Mouse (Mus musculus) A20 (cell line): ENCODE measurements around the gene Mettl7b.
"Not testable (repeated sequence)": the region's sequence is repeated elsewhere in the genome, so short reads cannot be mapped to it uniquely, and the experiment has no call there.

Experiments used
- DNase-seq: peaks from one replicate; pipeline ENCODE4 v3.0.0-alpha.2; 2011; ENCODE audit warnings: low read depth, low spot score

Gene Mettl7b

DNA sequence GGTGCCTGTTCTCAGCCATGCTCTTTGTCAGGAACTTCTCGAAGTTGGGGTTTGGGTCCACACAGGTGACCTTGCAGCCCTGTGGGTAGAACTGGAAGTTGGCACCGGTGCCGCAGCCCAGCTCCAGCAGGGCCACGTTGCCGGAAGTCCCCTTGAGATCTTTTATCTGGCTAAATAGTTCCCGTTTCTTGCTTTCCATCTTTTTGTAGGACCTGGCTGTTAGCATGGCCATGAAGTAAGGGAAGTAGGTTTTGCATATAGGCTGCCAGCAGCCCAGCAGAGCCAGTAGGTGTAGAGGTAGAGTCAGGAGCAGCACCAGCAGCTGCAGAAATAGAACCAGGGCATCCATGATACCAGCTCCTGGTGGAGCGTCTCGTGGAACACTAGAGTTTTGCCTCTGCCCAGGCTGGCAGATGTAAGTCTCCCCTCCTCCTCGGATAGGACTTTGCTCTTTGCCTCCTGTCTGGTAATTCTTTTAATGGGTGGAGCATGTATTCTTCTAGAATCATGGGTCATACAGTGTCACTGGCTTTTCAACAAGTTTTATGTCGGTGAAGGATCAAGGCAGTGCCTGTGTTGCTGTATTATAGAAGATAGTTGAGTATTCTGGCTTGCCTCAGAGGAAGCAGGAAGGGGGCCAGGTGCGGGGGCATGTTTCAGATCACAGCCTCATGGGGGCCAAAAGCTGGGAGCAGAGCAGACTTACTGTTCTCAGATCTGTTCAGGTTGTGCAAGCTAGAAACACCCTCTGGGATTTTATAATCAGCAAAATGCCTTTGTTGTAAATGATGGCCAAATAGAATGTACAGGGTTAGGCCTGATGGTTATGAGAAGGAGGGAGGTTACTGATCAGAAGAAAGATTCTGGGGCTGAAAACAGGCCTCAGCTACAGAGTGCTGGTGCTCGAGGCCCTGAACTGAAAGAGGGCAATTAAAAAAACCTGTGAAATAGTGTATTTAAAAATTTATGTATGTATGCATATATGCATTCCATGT lies at the start of gene Mettl7b:
Gene Mettl7b (minus strand): TSS at position 399 of the 995 bp plus-strand sequence.
- no peak for DNase-seq

DNA sequence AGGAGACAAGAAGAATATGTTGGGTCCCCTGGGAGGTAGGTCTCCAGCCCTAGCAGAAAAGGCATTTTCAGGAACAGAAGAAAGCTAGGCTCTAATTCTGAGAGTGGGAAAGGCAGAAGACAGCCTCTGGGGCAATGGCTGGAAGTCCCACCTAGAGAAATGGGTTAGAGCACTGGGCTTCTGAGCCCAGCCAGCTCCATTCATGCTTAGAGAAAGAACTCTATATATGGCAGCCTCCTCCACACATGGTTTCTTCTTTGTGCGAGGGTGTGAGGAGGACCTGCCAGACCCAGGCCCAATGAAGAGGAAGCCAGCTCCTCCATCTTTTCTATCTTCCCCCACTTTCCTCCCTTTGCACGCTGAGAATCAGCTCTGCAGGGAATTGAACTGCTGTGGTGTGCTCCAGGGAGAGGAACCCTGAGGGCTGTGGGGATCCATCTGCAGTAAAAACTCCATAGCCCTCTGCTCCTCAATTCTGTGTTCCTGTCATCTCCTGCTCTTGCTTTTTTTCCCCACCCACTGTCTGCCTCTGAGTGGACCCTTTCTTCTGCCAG lies 49.6 kb upstream of the Mettl7b start, which contains the start of gene Olfr763:
Gene Olfr763 (plus strand): TSS at position 504 of the 554 bp plus-strand sequence.
- no peak for DNase-seq

DNA sequence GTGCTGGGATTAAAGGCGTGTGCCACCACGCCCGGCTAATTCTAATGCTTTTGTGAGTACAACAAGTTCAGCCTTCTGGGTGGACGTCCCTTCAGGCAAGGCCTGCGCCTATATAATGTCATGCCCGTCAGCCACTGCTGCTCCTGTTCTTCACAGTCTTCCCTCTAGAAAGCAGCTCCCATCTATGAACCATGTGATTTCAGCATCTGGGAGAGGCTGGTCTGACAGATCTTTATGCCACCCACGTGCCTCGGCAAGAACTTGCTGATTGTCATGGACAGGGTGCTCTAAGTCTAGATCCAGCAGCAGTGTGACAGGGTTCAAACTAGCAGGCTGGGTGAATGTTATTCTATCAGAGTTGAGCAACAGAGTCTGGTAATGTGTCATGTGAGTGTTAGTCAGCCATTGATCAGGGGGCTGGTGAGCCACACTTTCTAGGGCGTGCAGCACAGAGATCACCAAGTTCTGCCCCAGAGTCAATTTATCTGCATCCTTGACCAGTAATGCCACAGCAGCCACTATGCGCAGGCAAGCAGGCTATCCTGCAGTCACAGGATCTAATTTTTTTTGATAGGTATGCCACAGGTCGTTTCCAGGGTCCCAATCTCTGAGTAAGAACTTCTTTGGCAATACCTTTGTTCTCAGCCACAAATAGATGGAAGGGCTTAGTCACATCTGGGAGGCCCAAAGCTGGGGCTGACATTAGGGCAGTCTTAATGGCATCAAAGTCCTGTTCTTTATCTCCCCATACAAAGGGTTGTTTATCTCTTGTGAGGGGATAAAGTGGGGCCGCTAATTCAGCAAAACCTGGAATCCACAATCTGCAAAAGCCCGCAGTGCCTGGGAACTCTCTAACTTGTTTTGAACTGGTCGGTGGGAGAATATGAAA lies 43.5 kb upstream of the Mettl7b start:
- DNase-seq: no peak

DNA sequence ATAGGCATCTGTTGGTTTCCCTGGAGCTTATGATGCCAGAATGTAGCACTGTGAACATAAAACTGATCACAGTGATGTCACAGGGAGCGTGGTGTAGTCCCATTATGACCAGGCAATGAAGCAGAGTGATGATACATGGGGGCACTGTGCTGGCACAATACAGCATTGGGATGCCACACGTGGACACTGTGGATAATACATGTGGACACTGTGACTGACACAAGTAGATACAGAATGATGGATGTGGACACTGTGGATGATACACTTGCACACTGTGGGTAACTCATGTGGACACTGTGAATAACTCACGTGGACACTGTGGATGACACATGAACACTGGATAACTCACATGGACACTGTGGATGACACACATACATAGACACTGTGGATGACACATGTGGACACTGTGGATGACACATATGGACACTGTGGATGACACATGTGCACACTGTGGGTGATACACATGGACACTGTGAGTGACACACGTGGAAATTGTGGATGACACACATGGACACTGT lies 35.8 kb upstream of the Mettl7b start:
- no peak for DNase-seq

DNA sequence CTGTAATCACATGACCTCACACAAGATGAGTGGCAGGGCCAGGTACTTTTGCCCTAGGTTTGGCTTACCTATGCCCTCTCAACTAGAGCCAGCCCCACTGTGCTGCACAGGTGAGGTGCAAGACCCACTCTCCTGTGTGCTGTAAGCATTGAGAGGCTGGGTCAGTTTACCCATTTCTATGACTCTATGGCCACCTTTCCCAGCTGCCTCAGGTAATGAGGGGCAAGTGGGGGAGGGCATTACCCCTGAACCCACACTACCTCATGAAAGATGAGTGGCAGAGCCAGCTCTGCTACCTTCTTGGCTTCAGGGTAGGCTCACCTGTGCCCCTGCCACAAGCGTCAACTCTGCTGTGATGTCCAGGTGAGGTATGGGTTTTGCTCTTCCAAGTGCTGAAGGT lies 35.0 kb upstream of the Mettl7b start:
- DNase-seq: no peak

DNA sequence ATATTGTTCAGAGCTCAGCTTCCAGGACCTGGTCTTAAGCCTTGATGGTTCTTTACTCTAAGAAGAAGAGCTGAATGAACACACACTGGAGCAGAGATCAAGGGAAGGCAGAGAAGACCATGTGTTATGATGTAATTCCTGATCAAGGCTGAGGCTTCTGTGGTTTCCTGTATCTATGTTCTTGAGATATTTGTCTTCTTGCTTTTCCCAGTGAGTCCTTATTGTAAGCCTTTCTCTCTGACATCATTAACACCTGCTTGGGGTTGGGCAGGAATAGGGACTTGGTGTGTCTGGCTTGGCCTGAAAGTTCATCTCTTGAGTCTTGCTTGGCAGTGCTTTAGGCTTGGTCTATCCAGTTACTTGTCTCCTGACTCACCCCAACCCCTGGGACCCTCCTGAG lies 30.2 kb upstream of the Mettl7b start:
- DNase-seq: no peak

DNA sequence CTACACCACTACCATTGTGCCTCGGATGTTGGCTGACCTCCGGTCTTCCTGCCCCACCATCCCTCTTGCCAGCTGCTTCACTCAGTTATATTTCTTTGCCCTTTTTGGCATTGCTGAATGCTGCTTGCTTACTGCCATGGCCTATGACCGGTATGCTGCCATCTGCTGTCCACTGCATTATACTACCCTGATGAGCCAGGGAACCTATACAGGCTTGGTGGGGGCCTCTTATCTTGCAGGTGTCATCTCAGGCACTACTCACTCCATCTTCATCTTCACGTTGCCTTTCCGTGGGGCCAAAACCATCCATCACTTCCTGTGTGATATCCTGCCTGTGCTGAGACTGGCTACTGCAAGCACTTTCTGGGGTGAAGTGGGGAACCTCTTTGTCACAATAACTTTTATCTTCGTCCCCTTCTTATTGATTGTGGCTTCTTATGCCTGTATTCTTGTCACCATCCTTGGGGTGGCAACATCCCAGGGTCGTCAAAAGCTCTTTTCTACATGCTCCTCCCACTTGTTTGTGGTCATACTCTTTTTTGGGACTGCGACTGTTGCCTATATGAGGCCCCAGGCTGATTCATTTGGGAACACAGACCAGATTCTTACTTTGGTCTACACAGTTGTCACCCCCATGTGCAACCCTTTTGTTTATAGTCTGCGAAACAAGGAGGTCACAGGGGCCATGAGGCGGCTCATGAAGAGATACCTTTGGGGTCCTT lies 29.5 kb upstream of the Mettl7b start:
- not testable (repeated sequence) for DNase-seq

DNA sequence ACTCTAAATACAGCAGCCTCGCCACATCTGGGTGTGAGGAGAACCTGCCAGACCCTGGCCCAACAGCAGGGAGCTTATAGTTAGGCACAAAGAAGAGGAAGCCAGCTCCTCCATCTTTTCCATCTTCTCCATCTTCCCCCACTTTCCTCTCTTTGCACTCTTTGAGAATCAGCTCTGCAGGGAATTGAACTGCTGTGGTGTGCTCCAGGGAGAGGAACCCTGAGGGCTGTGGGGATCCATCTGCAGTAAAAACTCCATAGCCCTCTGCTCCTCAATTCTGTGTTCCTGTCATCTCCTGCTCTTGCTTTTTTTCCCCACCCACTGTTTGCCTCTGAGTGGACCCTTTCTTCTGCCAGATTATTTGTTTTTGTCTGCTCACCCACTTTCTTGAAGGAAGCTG lies 28.3 kb upstream of the Mettl7b start, which contains the start of gene Olfr9:
Gene Olfr9 (plus strand): TSS at position 301 of the 400 bp plus-strand sequence.
- DNase-seq: not testable (repeated sequence)

DNA sequence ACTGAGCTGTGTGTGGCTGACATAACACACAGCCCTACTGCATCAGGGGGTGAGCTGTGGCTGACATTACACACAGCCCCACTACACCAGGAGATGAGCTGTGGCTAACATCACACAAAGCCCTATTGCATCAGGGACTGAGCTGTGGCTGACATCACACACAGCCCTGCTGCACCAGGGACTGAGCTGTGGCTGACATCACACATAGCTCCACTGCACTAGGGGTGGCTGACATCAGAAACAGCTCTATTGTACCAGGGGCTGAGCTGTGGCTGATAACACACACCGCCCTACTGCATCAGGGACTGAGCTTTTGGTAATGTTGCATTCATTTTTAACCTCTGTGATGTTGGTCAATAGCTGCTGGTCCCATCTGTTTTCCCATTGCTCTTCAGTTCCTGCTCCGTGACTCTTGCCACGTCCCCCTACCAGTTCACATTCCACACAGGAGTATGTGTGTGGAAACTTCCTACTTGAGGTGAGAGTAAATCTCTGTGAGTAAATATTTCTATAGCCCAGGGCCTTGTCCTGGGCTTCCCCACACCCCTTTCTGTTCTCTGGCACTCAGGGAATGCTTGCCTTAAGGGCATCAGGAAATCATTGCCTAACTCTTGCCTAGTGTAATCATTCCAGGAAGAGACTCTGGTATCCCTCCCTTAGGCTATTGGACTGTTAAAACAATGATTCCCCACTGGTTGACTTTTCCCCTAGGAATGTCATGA lies 20.0 kb upstream of the Mettl7b start:
- DNase-seq: no peak

DNA sequence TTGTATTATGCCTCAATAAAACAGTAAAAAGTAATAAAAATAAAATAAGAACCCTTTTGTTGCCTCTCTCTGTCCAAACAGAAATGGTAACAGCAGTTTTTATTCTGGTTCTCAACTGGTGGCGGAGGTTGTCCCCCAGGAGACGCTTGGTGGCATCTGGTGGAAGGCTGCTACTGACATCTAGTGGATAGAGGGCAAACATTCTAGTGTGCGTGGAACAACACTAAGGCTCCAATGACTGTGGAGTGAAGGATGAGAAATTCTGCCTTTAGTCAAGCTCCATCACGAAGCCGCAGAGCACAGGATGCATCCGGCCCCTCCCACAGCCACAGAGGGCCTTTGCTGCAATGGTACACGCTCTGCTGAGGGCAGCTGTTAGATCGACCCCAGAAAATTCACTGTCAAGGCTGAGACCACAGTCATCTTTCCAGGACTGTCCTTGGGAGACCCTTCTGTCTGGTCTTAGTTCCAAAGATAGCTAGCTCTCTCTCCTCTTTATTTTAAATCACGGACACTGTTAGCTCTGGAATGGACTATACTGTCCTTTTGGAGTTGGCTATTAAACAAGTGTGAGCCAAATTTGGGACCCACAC lies 16.8 kb upstream of the Mettl7b start:
- peak; percentile 43 for DNase-seq

DNA sequence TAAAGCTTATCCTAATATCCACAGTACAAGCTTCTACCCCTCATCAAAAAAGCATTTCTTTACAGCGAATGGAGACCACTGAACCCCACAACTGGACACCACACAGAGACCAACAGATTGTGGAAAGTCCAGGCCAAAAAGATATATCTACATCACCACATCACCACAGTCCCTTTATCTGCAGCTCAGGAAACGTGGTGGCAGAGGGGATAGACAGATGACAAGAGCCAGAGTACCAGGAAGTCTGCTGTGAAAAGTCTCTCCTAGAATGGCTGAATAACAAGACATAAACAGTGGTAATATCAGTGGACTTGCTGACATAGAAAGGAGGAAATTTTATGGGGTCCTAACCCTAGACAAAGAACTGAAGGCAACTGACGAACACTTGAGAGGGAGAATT lies 15.6 kb upstream of the Mettl7b start:
- no peak for DNase-seq

DNA sequence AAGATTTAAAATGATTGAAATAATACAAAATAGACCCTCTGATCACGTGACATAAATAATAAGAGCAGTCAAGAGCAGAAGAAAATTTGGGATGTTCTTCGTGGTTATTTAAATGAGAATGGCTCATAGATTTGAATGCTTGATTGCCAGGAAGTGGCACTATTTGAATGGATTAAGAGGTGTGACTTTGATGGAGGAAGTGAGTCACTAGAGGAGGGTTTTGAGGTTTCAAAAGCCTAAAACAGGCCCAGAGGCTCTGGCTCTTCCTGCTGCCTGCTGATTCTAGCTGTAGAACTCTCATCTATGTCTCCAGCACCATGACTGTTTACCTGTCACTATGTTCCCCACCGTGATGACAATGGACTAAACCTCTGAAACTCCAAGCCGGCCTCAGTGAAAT lies 12.1 kb upstream of the Mettl7b start:
- DNase-seq: no peak

DNA sequence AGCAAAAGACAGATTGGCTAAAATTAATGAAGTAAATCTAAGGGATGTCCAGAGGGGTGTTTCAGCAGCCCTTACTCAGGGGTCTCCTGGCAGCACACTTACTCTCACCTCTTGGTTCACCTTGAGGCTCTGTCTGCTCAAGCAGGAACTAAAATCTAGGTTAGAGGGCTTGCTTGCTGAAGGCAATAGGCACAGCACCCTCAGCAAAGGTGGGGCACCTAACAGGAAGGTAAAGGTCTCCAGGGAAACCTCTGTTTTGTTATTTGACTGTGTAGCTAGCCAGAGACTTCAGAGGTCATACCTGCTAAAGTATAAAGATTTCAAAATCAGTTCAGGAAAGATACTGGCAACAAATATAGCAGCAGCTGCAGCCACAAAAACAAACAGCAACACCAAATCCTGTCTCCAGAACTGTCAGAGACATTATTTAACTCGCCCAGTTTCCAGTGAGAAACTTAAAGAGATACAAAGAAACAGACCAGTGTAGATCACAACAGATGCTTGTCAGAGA lies 10.0 kb upstream of the Mettl7b start:
- peak; percentile 40 for DNase-seq

DNA sequence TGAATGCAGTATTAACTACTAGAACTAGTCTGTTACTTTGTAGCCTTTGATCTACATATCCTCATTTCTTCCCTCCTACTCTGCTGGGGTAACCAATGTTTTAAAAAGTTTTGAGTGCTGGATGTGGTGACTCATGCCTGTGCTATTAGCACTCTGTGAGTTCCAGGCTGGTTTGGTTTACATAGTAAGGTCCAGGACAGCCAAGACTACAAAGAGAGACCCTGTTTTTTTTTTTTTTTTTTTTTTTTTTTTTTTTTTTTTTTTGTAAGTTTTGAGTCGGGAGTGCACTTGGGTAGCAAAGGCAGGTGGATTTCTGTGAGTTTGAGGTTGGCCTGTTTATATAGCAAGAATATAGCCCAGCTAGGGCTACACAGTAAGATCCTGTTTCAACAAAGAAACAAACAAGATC lies 7.6 kb upstream of the Mettl7b start:
- DNase-seq: no peak

DNA sequence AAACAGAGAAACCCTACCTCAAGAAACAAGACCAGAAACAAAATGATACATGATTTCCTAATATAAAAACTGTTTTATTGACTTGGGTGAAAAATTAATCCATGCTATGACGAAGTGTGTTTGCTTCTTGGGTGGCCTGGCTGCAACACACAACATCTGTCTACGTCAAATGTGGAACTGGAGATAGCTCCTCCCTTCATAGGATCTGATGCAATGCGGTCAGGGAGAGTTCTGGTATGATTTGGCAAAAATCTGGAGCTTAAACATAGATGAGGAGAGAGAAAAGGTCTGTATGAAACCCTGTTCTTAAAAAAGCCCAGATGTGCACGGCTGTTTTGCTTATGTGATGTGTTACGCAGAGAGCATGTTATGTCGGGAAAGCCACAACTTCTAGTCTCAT lies 5.1 kb upstream of the Mettl7b start:
- no peak for DNase-seq

DNA sequence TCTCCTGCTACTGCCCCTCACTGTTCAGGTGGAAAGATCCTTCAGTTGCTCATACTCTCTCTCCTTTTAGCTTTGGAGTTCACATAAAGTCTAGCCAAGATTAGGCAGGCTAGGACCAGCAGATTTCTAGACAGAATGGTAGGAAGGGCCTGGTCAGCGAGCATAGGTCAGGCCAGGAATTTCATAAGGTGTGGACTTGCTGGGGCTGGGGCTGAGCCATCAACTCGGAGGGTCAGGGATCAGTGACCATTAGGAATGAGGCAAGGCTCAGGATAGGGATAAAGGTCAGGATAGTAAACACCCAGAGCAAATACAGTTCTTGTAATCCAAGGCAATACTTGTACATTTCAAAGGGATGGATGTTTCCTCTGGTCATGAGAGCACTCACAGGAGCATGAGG lies 4.2 kb upstream of the Mettl7b start:
- no peak for DNase-seq

DNA sequence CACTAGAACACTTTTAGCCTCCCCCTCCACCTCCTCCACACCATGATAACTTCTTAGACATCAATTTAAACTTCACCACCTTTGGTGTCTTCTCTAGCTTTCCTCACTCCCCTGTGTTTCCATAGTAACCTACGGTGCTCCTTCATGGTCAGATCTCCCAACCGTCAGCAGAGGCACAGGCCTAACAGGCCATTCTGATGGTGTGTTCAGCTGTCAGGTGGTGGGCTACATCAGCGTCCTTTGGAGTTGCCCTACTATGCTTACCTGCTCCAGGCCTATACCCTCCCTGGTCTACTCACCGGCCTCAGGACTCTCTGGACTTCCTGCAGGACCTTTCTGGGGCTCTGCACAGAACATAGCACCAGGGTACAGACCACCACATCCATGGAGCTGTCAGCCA lies 646 bp downstream of the Mettl7b start:
- no peak for DNase-seq

DNA sequence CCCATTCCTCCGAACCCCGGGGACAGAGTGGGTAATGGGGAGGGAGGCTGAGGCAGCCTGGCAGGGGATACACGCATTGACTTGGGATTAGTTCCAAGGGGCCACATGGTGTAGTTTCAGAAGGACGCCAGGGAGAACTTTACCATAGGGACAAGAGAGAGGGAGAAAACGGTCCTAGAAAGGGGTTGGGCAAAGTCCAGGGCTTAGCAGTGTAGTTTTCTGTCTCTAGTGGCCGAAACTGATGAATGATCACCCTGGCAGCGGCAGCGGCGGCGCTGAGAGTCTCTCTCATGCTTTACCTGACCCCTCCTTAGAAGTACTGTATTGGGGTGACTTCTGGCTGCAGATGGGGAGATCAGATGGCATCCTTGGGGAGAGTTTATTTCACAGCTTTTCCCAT lies 2.4 kb downstream of the Mettl7b start:
- no peak for DNase-seq

DNA sequence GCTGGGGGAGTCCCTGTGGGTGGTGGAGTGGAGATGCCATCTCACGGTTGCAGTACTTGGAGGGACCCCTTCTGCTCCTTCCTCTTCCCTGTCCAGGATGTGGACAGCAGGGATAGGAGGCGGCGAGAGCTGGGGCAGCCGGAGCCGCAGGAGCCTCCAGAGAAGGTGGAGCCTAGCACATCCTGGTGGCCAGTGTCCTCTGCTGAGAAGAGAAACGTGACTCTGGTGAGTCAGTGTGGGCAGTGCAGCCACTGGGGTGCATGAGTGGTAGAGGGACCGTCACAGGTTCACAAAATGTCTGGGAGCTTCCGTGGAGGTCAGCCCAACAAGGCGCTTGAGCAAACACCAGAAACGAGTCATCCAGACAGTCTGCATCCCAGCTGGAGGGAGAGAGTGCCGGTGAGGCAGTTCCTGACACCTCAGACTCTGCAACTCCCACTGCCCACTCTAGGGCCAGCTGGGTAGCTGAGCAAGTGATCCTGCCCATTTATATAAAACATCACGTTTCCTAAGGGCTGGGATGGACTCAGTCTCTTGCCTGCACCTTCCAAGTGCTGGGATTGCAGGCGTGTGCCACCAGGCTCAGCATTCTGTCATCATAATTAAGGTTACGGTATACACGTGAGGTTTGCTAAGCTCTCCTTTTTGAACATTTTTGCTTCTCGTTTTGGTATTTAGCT lies 10.4 kb downstream of the Mettl7b start:
- DNase-seq: no peak
